Mouse (Mus musculus) kidney, embryonic 15.5 days (tissue): ENCODE results near the gene Dennd1b. TPM values are rescaled to one million over a fixed set of nuclear protein-coding genes. Genes with fewer than 3 reads are reported as not detected.
A peak's percentile ranks its signal among the peaks of the same experiment; 100 is the strongest.

Experiments
- ATAC-seq: fragments of 200-750 bp; cut with Nextera tagmentation; replicated peaks from 2 replicates; pipeline ENCODE4 v1.8.0; 2017; ENCODE audit warnings: moderate TSS enrichment; ENCODE audit not compliant: low FRiP score
- H3K27ac ChIP-seq: fragments of 300-500 bp; sonication (generic); 2 replicates; pipeline ENCODE4 v1.5.1; 2015; ENCODE audit warnings: mild to moderate bottlenecking, inconsistent platforms
- H3K27me3 ChIP-seq: fragments of 300-500 bp; sonication (generic); 2 replicates; pipeline ENCODE4 v1.6.1; 2015; ENCODE audit warnings: inconsistent platforms
- H3K36me3 ChIP-seq: fragments of 300-500 bp; sonication (generic); 2 replicates; pipeline ENCODE4 v1.6.1; 2015; ENCODE audit warnings: inconsistent platforms
- H3K4me1 ChIP-seq: fragments of 300-500 bp; sonication (generic); 2 replicates; pipeline ENCODE4 v1.6.1; 2015; ENCODE audit warnings: inconsistent platforms
- H3K4me2 ChIP-seq: fragments of 300-500 bp; sonication (generic); 2 replicates; pipeline ENCODE4 v1.6.1; 2015; ENCODE audit warnings: moderate library complexity, mild to moderate bottlenecking, inconsistent platforms
- H3K4me3 ChIP-seq: fragments of 300-500 bp; sonication (generic); replicated peaks from 2 replicates; pipeline ENCODE4 v1.5.1; 2015; ENCODE audit warnings: mild to moderate bottlenecking, inconsistent platforms
- H3K9ac ChIP-seq: fragments of 300-500 bp; sonication (generic); 2 replicates; pipeline ENCODE4 v1.6.1; 2015; ENCODE audit warnings: mild to moderate bottlenecking, inconsistent platforms
- H3K9me3 ChIP-seq: fragments of 300-500 bp; sonication (generic); replicated peaks from 2 replicates; pipeline ENCODE4 v1.6.1; 2016; ENCODE audit warnings: inconsistent platforms
- WGBS: fragments of 180-500 bp; shearing (Covaris S2); methylation state at CpG from one replicate; pipeline ENCODE4 v1.1.7; 2015; ENCODE audit warnings: mixed read lengths; 5-methylcytosine and 5-hydroxymethylcytosine counted together
- polyA plus RNA-seq: library from polyadenylated mRNA; unstranded; fragments of >200 nt; fragmentation: Nextera tagmentation; extraction: Ambion mirVana; gene quantifications from 2 replicates; pipeline ENCODE4 v1.2.1, GENCODE M21; 2015

Gene Dennd1b
- polyA plus RNA-seq, 1 experiment from 2014 or later = 8.2 TPM

GRCm38 (mm10) chr1:139096369-139096768 lies 133.1 kb downstream of the Dennd1b start:
- no peaks in the 10 kb centered on the region for H3K27me3 ChIP-seq
- no peak for ATAC-seq
- H3K9me3 ChIP-seq = no peaks in the 10 kb centered on the region
- 89% methylated on average over 6 of the region's 6 CpGs for WGBS
- H3K36me3 ChIP-seq = no peaks in the 10 kb centered on the region
- no peak overlapping the region for H3K4me2 ChIP-seq
- H3K4me1 ChIP-seq = peaks cover 2% of the 10 kb centered on the region; the same call in 1 of the 2 replicates
- H3K27ac ChIP-seq = no peak overlapping the region
- H3K9ac ChIP-seq = no peak overlapping the region
- no peak overlapping the region for H3K4me3 ChIP-seq

GRCm38 (mm10) chr1:139098088-139098487 lies 134.9 kb downstream of the Dennd1b start:
- Histone ChIP-seq H3K27ac (no peak overlapping the region), H3K27me3 (no peaks in the 10 kb centered on the region), H3K4me3 (no peak overlapping the region), H3K36me3 (peaks cover 12% of the 10 kb centered on the region), H3K4me2 (no peak overlapping the region), H3K9ac (no peak overlapping the region), H3K4me1 (no peaks in the 10 kb centered on the region), H3K9me3 (no peaks in the 10 kb centered on the region)
- ATAC-seq = no peak
- 76% methylated on average over 4 of the region's 4 CpGs for WGBS

GRCm38 (mm10) chr1:139101725-139102124 lies 138.5 kb downstream of the Dennd1b start:
- no peaks in the 10 kb centered on the region for H3K4me1 ChIP-seq
- H3K9ac ChIP-seq = no peak overlapping the region
- no peaks in the 10 kb centered on the region for H3K27me3 ChIP-seq
- no peak for ATAC-seq
- no peak overlapping the region for H3K27ac ChIP-seq
- WGBS = 90% methylated on average over 9 of the region's 9 CpGs
- no peak overlapping the region for H3K4me2 ChIP-seq
- H3K9me3 ChIP-seq = no peaks in the 10 kb centered on the region
- no peak overlapping the region for H3K4me3 ChIP-seq
- peaks cover 25% of the 10 kb centered on the region for H3K36me3 ChIP-seq

- H3K9ac ChIP-seq = no peak overlapping the region
- WGBS = 78% methylated on average over 2 of the region's 2 CpGs
Observed at GRCm38 (mm10) chr1:139108251-139108650, 145.0 kb downstream of the Dennd1b start.

GRCm38 (mm10) chr1:139122626-139123025 lies 159.4 kb downstream of the Dennd1b start:
- no peaks in the 10 kb centered on the region for H3K9me3 ChIP-seq
- H3K9ac ChIP-seq = no peak overlapping the region
- no peak overlapping the region for H3K4me2 ChIP-seq
- H3K4me3 ChIP-seq = no peak overlapping the region
- no peaks in the 10 kb centered on the region for H3K27me3 ChIP-seq
- no peaks in the 10 kb centered on the region for H3K36me3 ChIP-seq
- H3K27ac ChIP-seq = no peak overlapping the region
- WGBS = 98% methylated on average over 8 of the region's 8 CpGs
- H3K4me1 ChIP-seq = no peaks in the 10 kb centered on the region
- ATAC-seq = no peak

More at GRCm38 (mm10) chr1:139108251-139108650, 145.0 kb downstream of the Dennd1b start:
- no peak overlapping the region for H3K4me2 ChIP-seq
- no peak overlapping the region for H3K4me3 ChIP-seq
- peaks cover 11% of the 10 kb centered on the region for H3K36me3 ChIP-seq
- no peaks in the 10 kb centered on the region for H3K4me1 ChIP-seq
- H3K9me3 ChIP-seq = no peaks in the 10 kb centered on the region
- no peak for ATAC-seq
- H3K27ac ChIP-seq = no peak overlapping the region
- H3K27me3 ChIP-seq = no peaks in the 10 kb centered on the region

- Histone ChIP-seq H3K36me3 (peaks cover 8% of the 10 kb centered on the region), H3K4me2 (no peak overlapping the region), H3K9me3 (no peaks in the 10 kb centered on the region), H3K4me1 (no peaks in the 10 kb centered on the region), H3K4me3 (no peak overlapping the region), H3K27me3 (no peaks in the 10 kb centered on the region), H3K9ac (no peak overlapping the region), H3K27ac (no peak overlapping the region)
- 42% methylated on average over 1 of the region's 1 CpGs for WGBS
- ATAC-seq = no peak
Observed at GRCm38 (mm10) chr1:139139644-139140043, 176.4 kb downstream of the Dennd1b start.

GRCm38 (mm10) chr1:139145516-139145915 lies 182.3 kb downstream of the Dennd1b start:
- Histone ChIP-seq H3K9me3 (no peaks in the 10 kb centered on the region), H3K27me3 (no peaks in the 10 kb centered on the region), H3K4me3 (no peak overlapping the region), H3K9ac (no peak overlapping the region), H3K27ac (no peak overlapping the region), H3K36me3 (peaks cover 21% of the 10 kb centered on the region), H3K4me2 (no peak overlapping the region), H3K4me1 (no peaks in the 10 kb centered on the region)
- no peak for ATAC-seq
- over 99% methylated on average over 2 of the region's 2 CpGs for WGBS

- no peak overlapping the region for H3K27ac ChIP-seq
- H3K27me3 ChIP-seq = no peaks in the 10 kb centered on the region
- no peak for ATAC-seq
- no peaks in the 10 kb centered on the region for H3K4me1 ChIP-seq
- no peaks in the 10 kb centered on the region for H3K9me3 ChIP-seq
- no peak overlapping the region for H3K4me3 ChIP-seq
- no peak overlapping the region for H3K4me2 ChIP-seq
- 78% methylated on average over 3 of the region's 3 CpGs for WGBS
- H3K36me3 ChIP-seq = peaks cover 21% of the 10 kb centered on the region
- no peak overlapping the region for H3K9ac ChIP-seq
Observed at GRCm38 (mm10) chr1:139146306-139146705, 183.1 kb downstream of the Dennd1b start.

- Histone ChIP-seq H3K36me3 (0 out of 2 replicates have a peak, but pooled peaks cover under 1% of the 10 kb centered on the region), H3K27me3 (no peaks in the 10 kb centered on the region), H3K4me3 (no peak overlapping the region), H3K4me1 (no peaks in the 10 kb centered on the region), H3K4me2 (no peak overlapping the region), H3K27ac (no peak overlapping the region), H3K9me3 (no peaks in the 10 kb centered on the region), H3K9ac (no peak overlapping the region)
- ATAC-seq = no peak
- WGBS = 88% methylated on average over 2 of the region's 2 CpGs
Observed at GRCm38 (mm10) chr1:139153006-139153405, 189.8 kb downstream of the Dennd1b start.

GRCm38 (mm10) chr1:139153493-139153892 lies 190.3 kb downstream of the Dennd1b start:
- Histone ChIP-seq H3K27ac (no peak overlapping the region), H3K27me3 (no peaks in the 10 kb centered on the region), H3K36me3 (no peaks in the 10 kb centered on the region), H3K4me3 (no peak overlapping the region), H3K4me1 (no peaks in the 10 kb centered on the region), H3K9me3 (no peaks in the 10 kb centered on the region), H3K4me2 (no peak overlapping the region), H3K9ac (no peak overlapping the region)
- no peak for ATAC-seq
- WGBS = 64% methylated on average over 6 of the region's 6 CpGs

- no peak for ATAC-seq
- Histone ChIP-seq H3K4me3 (no peak overlapping the region), H3K4me2 (no peak overlapping the region), H3K27ac (no peak overlapping the region), H3K9ac (no peak overlapping the region), H3K9me3 (no peaks in the 10 kb centered on the region), H3K4me1 (no peaks in the 10 kb centered on the region), H3K36me3 (no peaks in the 10 kb centered on the region), H3K27me3 (no peaks in the 10 kb centered on the region)
- WGBS = 17% methylated on average over 3 of the region's 3 CpGs
Observed at GRCm38 (mm10) chr1:139156397-139156796, 193.2 kb downstream of the Dennd1b start.

- H3K4me2 ChIP-seq = no peak overlapping the region
- no peak overlapping the region for H3K9ac ChIP-seq
- H3K36me3 ChIP-seq = no peaks in the 10 kb centered on the region
- no peak for ATAC-seq
- 63% methylated on average over 3 of the region's 3 CpGs for WGBS
- no peaks in the 10 kb centered on the region for H3K4me1 ChIP-seq
- H3K4me3 ChIP-seq = no peak overlapping the region
- H3K9me3 ChIP-seq = no peaks in the 10 kb centered on the region
- H3K27me3 ChIP-seq = no peaks in the 10 kb centered on the region
- no peak overlapping the region for H3K27ac ChIP-seq
Observed at GRCm38 (mm10) chr1:139161619-139162018, 198.4 kb downstream of the Dennd1b start.

GRCm38 (mm10) chr1:139162814-139163213 lies 199.6 kb downstream of the Dennd1b start:
- 37% methylated on average over 5 of the region's 5 CpGs for WGBS
- Histone ChIP-seq H3K4me3 (no peak overlapping the region), H3K4me1 (no peaks in the 10 kb centered on the region), H3K27ac (no peak overlapping the region), H3K9ac (no peak overlapping the region), H3K36me3 (no peaks in the 10 kb centered on the region), H3K9me3 (no peaks in the 10 kb centered on the region), H3K4me2 (no peak overlapping the region), H3K27me3 (no peaks in the 10 kb centered on the region)
- 0 out of 2 replicates have a peak, but pooled peaks have one; percentile 33 for ATAC-seq
